Mouse (Mus musculus) kidney, adult 11 months (tissue): Measurements from ENCODE around the gene Bmpr1a.
A peak's percentile ranks its signal among the peaks of the same experiment; 100 is the strongest.
"Not testable (repeated sequence)": the region's sequence is repeated elsewhere in the genome, so short reads cannot be mapped to it uniquely, and the experiment has no call there.

Experiments
- DNase-seq: peaks from one replicate; pipeline ENCODE4 v3.0.0; 2022

Bmpr1a gene

DNA sequence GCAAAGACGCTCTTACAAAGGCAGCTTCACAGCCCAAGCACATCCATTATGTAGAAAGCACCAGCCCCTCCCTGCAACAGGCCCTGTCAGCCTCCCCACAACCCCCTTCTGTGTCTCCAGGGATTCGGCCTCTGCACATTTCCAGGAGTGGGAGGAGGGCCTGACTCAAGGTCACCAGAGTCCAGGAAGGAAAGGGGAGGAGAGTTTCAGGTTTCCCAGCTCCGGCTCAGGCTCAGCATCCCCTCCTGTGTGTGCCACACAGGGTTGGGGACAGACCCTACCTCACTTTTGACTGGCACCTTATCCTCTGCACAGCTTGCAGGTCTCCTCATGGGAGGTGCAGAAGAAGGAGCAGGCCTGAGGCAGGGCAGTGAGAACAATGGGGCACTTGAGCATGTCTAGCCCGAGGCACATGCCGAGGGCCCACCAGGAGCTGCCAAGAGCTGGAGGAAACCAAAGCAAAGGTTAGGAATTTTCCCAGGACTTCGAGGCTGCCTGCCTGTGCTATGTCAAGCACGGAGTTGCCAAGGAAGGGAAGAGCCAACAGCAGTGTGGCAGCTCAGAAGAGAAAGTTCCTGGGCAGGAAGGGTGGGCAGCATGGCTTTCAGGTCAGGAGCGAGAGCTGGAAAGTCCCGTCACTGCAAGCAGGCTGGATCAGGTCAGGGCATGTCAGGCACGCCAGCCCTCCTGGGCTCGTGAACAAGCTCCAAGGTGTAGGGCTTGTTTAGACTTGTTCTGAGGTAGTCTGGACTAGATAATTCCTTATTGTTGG is 124.4 kb downstream of the Bmpr1a start:
- peak; percentile 72 for DNase-seq

DNA sequence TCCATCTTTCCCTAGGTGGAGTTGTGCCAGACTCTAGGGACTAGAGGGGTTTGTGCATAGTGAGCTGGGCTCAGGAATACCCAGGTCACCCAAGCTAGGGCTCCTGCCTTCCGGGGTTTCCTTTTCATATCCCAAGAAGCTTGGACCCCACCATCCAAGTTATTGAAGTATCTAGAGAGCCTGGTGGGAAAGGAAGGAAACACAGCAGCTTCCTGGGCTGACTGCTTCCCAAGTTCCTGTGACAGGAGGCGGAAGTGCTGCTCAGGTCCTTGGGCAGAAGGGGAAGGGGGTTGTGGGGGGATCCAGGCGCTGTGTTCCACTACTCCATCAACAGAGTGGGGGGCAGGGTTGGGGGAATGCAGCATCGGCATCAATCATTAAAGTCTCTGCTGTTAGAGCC is 126.0 kb downstream of the Bmpr1a start:
- DNase-seq, result no peak

DNA sequence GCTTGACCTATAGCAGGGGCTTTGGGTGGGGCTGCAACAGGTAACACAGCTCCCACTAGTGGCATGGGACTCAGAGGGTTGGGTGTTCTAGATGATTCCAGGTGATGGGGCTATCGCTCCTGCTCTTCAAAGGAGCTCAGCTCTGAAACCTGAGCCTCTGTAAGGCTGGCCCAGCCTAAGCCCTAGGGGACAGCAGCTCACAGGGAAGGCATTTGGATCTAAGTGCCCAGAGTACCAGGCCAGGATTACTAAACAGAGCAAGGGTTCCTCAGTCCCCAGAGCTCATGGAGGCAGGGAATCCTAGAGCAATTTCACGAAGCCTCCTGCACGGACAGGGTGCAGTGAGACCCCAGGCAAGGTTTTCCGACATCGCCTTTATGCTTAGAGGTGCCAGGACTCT is 127.2 kb downstream of the Bmpr1a start:
- no peak for DNase-seq

DNA sequence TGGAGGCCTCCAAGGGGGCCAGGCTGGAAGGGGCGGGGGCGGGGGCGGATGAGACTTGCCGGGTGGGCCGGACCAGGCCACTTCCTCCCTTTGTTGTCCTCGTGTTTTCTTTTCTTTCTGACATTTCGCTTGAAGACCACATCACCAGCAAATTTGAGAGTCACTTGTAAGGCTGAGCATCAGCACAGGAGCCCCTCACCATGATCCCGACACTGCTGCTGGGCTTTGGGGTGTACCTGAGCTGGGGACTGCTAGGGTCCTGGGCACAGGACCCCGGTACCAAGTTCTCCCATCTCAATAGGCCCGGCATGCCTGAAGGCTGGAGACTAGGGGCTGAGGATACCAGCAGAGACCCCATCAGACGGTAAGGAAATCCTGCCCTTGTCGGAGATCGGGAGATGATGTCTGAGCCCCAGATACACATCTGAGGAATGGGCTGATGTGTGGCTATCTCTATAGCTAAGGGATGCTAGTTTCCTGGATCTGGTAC is 127.7 kb downstream of the Bmpr1a start, which contains the start of gene Mmrn2:
TSS of gene Mmrn2 (plus strand) at position 51 of the 490 bp plus-strand sequence.
- no peak for DNase-seq

DNA sequence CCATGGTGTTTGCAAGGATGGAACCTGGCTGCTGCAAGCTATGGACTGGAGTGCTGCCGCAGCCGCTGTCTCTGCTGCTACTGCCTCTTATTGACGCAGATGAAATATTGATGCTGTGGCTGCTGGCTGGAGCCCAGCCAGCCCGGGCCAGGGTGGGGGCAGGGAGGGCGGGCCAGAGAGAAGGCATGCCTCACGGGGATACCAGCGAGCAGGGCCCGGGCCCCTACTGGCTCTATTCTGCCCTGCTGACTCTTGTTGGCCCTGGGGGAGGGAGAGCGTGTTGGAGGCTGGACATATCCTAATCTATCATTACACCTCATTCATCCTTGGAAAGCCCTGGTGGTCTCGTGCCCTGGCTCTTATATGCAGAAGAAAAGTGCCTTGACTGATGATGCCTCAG is 128.6 kb downstream of the Bmpr1a start, which contains the start of gene Sncg:
TSS of gene Sncg (minus strand) at position 213 of the 400 bp plus-strand sequence.
- DNase-seq, result no peak

DNA sequence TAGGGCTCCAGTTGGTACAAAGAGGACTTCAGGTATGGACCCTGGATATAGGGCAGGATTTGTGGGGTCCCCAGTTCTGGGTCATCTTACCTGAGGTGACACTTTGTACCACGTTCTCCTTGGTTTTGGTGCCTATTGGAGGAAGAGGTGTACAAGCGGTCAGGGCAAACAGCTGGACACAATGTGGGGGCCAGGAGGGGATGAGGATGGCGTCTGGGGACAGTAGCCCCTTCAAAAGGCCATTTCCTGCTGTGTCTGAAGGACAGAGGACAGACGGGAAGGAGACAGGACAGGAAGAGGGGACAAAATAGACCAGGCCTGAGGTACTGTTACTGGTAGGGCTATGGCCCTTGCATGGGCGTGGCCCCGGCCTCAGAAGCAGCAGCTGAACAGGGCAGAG is 129.6 kb downstream of the Bmpr1a start:
- no peak for DNase-seq

DNA sequence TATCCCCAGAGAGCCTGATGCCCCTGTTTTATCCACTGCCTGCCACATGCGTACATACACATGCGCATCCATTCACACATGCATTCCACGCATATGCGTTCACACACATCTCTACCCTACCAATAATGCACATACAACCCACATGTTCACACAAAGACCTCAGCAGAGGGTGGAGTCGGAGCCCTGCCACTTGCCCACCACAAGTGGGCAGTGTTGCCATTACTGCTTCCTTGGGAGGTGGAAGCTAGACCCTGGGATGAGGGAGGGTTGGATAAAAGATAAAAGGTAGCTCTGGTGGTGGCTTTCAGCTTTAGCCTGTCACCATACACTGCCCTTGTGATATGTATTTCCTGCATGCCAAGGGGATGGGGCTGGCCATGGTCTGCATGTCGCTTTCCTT is 130.5 kb downstream of the Bmpr1a start:
- no peak for DNase-seq

DNA sequence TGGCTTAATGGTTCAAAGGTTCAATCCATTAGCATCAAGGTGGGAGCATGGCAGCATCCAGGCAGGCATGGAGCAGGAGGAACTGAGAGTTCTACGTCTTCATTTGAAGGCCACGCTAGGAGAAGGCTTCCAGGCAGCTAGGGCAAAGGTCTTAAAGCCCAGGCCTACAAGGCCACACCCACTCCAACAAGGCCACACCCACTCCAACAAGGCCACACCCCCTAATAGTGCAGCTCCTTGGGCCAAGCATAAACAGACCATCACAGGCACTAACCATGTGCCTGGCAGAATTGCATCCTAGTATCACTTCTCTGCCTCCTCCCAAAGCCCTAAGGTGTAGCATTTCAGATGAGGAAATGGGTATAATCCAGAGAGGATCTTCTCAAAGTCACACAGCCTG is 131.4 kb downstream of the Bmpr1a start:
- DNase-seq, result no peak

DNA sequence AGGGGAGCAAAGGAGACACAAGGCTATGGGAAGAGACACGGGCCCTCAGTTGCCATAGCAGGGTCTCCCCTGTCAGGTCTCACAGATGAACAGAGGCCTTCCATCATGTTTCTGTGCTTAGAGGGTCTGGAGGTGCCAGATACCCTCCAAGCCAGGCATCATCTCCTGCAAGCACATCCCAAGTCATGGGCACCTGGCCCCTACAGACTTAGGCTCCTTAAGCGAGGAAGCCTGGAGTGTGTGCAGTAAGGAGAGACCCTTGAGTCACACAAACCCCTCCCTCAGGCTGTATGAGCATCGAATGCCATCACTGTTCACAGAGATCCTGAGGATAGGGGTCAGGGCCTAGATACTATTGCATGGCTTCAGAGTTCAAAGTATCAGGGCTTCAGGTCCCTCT is 132.2 kb downstream of the Bmpr1a start:
- no peak for DNase-seq

DNA sequence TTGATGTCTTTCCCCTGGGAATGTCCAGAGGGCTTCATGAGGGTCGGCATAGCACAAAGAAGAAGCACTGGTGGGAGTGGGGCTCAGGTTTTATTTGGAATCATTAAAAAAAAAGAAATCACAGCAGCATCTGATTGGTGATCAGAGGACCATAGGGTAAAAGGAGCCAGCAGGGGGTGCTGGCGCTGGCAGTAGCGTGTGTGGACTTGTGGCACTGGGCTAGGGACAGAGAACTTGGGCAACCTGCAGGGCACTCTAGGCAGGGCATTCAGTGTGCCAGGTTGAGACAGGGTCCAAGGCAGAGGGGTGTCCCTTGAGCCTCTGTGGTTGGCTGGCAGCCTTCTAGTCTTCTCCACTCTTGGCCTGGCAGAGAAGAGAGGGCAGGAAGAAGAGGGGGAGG is 132.9 kb downstream of the Bmpr1a start:
- DNase-seq, result no peak

DNA sequence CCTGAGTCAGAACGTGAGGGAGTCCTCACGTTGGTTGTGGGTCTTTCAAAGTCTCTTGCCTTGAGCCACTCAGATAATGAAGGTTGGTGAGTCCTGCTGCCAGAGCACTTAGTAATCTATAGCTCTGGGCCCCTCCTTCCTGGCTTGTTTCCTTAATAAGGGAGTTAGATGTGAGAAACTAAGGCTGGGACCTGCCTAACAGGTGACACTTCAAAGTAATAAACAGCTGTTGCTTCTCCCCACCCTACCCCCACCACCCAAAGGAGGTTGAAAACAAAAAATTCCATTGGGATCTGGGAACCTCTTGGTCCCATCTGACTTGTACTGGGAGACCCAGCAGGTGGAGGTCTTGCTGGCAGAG is 138.0 kb downstream of the Bmpr1a start:
- DNase-seq, result no peak

DNA sequence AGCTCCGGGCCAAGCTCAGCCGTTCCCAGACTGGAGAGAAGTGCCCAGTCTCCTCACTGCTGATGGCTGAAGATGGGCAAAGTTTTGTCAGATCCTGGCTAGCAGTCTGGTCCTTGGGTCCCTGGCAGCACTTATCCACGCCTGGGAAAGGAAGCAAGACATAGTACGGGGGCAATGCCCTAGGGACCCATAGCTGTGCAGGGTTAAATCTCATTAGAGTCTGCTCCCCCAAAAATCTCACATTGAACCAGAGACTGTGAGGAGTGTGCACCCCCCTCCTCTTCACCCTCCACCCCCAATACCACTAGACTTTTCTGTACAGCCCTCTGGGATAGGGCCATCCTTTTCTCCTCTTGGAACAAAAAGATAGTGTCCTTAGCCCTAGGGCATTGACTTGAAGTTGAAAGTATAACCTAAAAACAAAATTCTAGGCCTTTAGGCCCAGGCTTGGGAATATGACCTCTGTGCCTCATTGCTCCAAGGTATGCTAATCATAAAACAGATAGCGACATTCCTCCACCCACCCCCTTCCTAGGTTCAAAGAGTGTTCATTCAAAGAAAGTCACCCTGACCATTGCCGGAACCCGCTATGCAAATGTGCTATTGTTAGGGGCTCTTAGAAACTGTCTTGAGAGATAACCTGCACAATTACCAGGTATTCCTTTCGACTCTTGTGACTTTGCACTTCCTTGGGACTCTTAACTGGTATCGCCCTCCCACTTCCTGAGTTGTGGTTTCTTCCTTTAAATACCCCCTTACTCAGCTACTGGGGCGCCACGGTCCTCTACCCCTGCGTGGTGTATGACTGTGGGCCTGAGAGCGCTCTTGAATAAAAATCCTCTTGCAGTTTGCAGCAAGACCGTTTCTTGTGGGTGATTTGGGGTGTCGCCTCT is 138.6 kb downstream of the Bmpr1a start:
- DNase-seq, result not testable (repeated sequence)

DNA sequence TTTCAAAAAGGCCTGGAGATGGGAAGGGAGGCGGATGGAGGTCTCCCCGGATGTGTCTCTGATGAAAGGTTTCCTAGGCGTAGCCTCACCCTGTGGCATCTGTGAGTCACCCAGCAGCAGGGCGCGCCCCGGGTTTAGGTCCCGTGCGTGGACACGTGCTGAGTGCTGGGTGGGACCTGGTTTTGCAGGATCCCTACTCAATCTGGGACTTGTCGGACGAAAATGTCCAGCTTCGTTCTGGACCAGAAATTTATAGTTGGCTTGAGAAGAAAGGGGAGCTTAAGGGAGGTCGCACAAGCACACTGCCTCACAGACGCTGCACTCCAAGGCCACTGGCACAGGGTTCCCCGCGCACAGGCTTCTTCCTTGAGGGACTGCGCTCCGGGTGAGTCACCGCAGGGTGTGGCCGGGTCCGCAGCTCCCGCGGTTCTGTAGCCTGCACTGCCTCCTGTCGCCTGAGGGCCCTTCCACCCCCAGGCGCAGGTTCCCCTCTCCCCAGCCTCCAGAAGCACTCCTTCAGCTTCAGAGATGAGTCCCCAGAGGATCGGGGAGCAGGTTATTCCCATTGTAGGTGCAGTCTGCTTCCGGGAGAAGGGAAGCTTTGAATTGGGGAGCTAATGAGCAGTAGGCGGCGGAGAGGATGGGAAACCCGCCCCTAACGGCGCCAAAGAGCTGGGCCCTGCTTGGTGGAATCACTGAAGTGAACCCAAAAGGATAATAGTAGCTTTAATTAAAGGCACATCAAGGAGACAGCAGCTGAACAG is 139.5 kb downstream of the Bmpr1a start:
- DNase-seq, result peak; percentile 73

DNA sequence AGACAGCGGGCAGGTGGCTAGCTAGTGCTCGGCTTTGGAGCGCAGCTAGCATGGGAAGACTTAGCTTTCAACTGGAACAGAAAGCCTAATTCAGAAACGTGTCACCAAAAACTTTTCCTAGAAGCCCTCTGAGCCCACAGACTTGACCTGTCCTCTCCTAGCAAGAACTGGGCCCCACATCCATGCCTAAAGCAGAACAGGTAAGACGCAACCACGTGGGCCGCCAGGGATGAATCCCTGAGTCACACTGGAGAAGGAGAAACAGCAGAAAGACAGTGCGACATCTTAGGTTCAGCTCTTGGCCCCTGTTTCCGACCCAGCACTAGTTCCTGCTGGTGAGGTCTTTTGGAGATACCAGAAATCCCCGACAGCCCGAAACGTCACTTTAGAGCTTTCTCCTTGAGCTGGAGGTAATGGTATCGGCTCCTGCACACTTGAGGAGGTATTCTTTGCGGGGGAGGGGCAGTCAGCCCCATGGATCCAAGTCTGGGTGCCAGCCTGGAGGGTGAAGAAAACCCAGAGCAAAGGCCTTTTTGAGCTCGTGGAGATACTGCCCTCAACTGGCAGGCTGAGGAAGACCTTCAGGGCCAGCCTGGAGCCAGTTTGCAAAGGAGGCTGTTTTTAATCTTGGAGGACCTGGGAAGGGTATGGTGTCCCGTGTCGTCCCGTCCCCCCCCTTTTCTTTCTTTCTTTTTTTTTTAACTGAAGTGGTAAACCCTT is 140.3 kb downstream of the Bmpr1a start:
- peak; percentile 84 for DNase-seq

DNA sequence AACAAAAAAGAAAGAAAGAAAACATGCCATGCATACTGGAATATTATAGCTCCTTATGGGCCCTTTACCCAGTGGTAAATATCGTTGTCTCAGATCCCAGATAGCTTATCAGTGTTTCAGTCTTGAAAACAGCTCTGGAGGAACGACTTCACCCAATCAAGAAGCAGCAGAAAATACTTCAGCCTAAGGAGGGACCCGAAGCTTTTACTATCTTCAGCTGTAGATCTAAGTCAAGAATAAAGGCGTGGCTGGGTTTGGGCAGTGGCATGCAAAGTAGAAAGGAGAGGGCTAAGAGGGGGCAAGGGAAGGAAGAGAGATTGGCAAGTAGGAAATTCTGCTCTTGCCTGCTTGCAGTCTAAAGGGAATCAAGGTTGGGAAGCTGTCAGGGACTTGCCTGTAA is 141.0 kb downstream of the Bmpr1a start:
- DNase-seq, result no peak
